ENCODE assay signal across 9 mouse cellular contexts in genomic region chr6:144343338-144343737, GRCm38 (mm10).
DNase-seq lines count a peak whose midpoint lies in the region; ATAC-seq lines count a peak whose summit lies in the region.
"Had no signal": no experiment of that assay in that cellular context is flagged by ENCODE, and none has a peak within 500 bp of the region (broad histone marks: within the 10 kb centered on the region; RNA-seq: fewer than 3 reads in every experiment).

No protein-coding gene starts in this region.

- H3K9me3 ChIP-seq in midbrain, embryonic 14.5 days (ENCODE audit: control insufficient read depth, low read length), result peaks cover 5% of the 10 kb centered on the region
- peaks cover 9% of the 10 kb centered on the region for H3K9me3 ChIP-seq in midbrain, embryonic 10.5 days (replicated peaks)

- no peak overlapping the region for H3K4me2 ChIP-seq in midbrain, embryonic 14.5 days (ENCODE audit: low read length)
- H3K4me2 ChIP-seq: limb, embryonic 12.5 days had no signal

- no peaks in the 10 kb centered on the region for H3K36me3 ChIP-seq in midbrain, embryonic 14.5 days (ENCODE audit: control insufficient read depth, insufficient read depth, low read length)
- no peaks in the 10 kb centered on the region for H3K36me3 ChIP-seq in midbrain, embryonic 10.5 days
- H3K36me3 ChIP-seq: limb, embryonic 12.5 days had no signal

- H3K4me1 ChIP-seq in midbrain, embryonic 14.5 days (ENCODE audit: control insufficient read depth, insufficient read depth, low read length), result no peaks in the 10 kb centered on the region
- peaks cover 2% of the 10 kb centered on the region for H3K4me1 ChIP-seq in midbrain, embryonic 10.5 days
- H3K4me1 ChIP-seq: limb, embryonic 12.5 days had no signal

- WGBS in midbrain, embryonic 14.5 days, result 64% methylated on average over 11 of the region's 11 CpGs
- WGBS in midbrain, embryonic 10.5 days, result 87% methylated on average over 11 of the region's 11 CpGs

- H3K27me3 ChIP-seq in midbrain, embryonic 14.5 days (ENCODE audit: control insufficient read depth, insufficient read depth, low read length), result no peaks in the 10 kb centered on the region
- no peaks in the 10 kb centered on the region for H3K27me3 ChIP-seq in midbrain, embryonic 10.5 days (ENCODE audit: low read depth, poor library complexity, severe bottlenecking)
- H3K27me3 ChIP-seq: limb, embryonic 12.5 days had no signal

- H3K9ac ChIP-seq in midbrain, embryonic 14.5 days (replicated peaks; ENCODE audit: low read length), result no peak overlapping the region
- H3K9ac ChIP-seq: limb, embryonic 12.5 days had no signal

- DNase-seq in gastrocnemius, postnatal 14 days, result peak; percentile 9
- DNase-seq in gastrocnemius, postnatal 36 days, result no peak
- DNase-seq in midbrain, embryonic 14.5 days, result peak; percentile 42
- DNase-seq in midbrain, embryonic 10.5 days (ENCODE audit: low spot score), result no peak
- DNase-seq in frontal cortex, adult 2 months (ENCODE audit: extremely low spot score in 1 of 2, low spot score in 1 of 2), result peak; percentile 8 to 25
- peak; percentile 35 for DNase-seq in retina, postnatal 1 day
- no peak for DNase-seq in thymus, postnatal 10 days (ENCODE audit: low spot score in 2 of 2)
- DNase-seq in thymus, postnatal 36 days, result no peak

- intact Hi-C loops in gastrocnemius, postnatal 14 days (cut with DNase I; ENCODE audit: low total_unique reads), result no loop called here
- intact Hi-C loops in gastrocnemius, postnatal 36 days (cut with DNase I), result no loop called here

- no peak overlapping the region for H3K27ac ChIP-seq in midbrain, embryonic 14.5 days (replicated peaks; ENCODE audit: low read depth, low read length)
- no peak overlapping the region for H3K27ac ChIP-seq in midbrain, embryonic 10.5 days (replicated peaks)
- H3K27ac ChIP-seq: limb, embryonic 12.5 days had no signal

- ATAC-seq in midbrain, embryonic 14.5 days (ENCODE audit: low FRiP score, low TSS enrichment), result no peak

- no peak overlapping the region for H3K4me3 ChIP-seq in midbrain, embryonic 14.5 days (replicated peaks; ENCODE audit: low read depth, low read length)
- no peak overlapping the region for H3K4me3 ChIP-seq in midbrain, embryonic 10.5 days
- H3K4me3 ChIP-seq: limb, embryonic 12.5 days had no signal

Comparison
In these comparisons a context has a peak if more than half of its experiments do, and no peak if none do; other contexts are left out.
1. DNase-seq: peak in gastrocnemius, postnatal 14 days (single experiment), midbrain, embryonic 14.5 days (single experiment), frontal cortex, adult 2 months (2 of 2) and retina, postnatal 1 day (single experiment); none in gastrocnemius, postnatal 36 days (0 of 2), midbrain, embryonic 10.5 days (single experiment), thymus, postnatal 10 days (0 of 2) and thymus, postnatal 36 days (0 of 2).